In genomic region chr3:152189306-152189705, GRCm38 (mm10) we compare ENCODE assay signal across 9 mouse cellular contexts. TPM values are rescaled to one million over a fixed set of nuclear protein-coding genes. Genes with fewer than 3 reads are reported as not detected.
DNase-seq lines count a peak whose midpoint lies in the region; ATAC-seq and TF ChIP-seq lines count a peak whose summit lies in the region.
"Had no signal": no experiment of that assay in that cellular context is flagged by ENCODE, and none has a peak within 500 bp of the region (broad histone marks: within the 10 kb centered on the region; RNA-seq: fewer than 3 reads in every experiment).

No protein-coding gene starts in this region.

- H3K27ac ChIP-seq in lung, embryonic 14.5 days (ENCODE audit: low read depth): peak overlapping the region; percentile 61
- H3K27ac ChIP-seq in limb, embryonic 15.5 days: 0 out of 2 replicates have a peak overlapping the region, but pooled peaks have one; percentile 17
- peak overlapping the region; percentile 69 for H3K27ac ChIP-seq in stomach, postnatal 0 days (replicated peaks)
- H3K27ac ChIP-seq: neural tube, embryonic 12.5 days had no signal

- DNase-seq in adrenal gland, adult 2 months: peak; percentile 28
- no peak for DNase-seq in adrenal gland, adult 8-10 months
- peak; percentile 77 for DNase-seq in lung, embryonic 14.5 days
- no peak for DNase-seq in lung, postnatal 10 days
- DNase-seq in stomach, postnatal 0 days (ENCODE audit: low spot score): no peak
- DNase-seq in spleen, adult 18-20 months: no peak
- DNase-seq in layer of hippocampus, adult 11-12 months (ENCODE audit: low spot score): no peak

- peaks cover 21% of the 10 kb centered on the region for H3K36me3 ChIP-seq in lung, embryonic 14.5 days (ENCODE audit: insufficient read depth)
- peaks cover 4% of the 10 kb centered on the region for H3K36me3 ChIP-seq in limb, embryonic 15.5 days
- H3K36me3 ChIP-seq in stomach, postnatal 0 days (ENCODE audit: control insufficient read depth, insufficient read depth, low read length): no peaks in the 10 kb centered on the region

- no peaks in the 10 kb centered on the region for H3K9me3 ChIP-seq in lung, embryonic 14.5 days (ENCODE audit: low read depth, low read length)
- no peaks in the 10 kb centered on the region for H3K9me3 ChIP-seq in limb, embryonic 15.5 days
- H3K9me3 ChIP-seq in stomach, postnatal 0 days (ENCODE audit: control insufficient read depth, low read length): no peaks in the 10 kb centered on the region
- H3K9me3 ChIP-seq: neural tube, embryonic 12.5 days had no signal

- TF ChIP-seq CTCF in lung, embryonic 14.5 days (IDR thresholded peaks at IDR 0.05; ENCODE audit: low read depth): no peak
- TF ChIP-seq CTCF in stomach, postnatal 0 days (IDR thresholded peaks at IDR 0.05; ENCODE audit: low read depth): no peak

- 0 out of 2 replicates have a peak overlapping the region, but pooled peaks have one; percentile 0 for H3K4me3 ChIP-seq in lung, embryonic 14.5 days (ENCODE audit: low read depth, low read length)
- no peak overlapping the region for H3K4me3 ChIP-seq in limb, embryonic 15.5 days
- H3K4me3 ChIP-seq in stomach, postnatal 0 days (ENCODE audit: low read depth, low read length): no peak overlapping the region
- H3K4me3 ChIP-seq: neural tube, embryonic 12.5 days had no signal

- H3K4me2 ChIP-seq in lung, embryonic 14.5 days: peak overlapping the region; percentile 44
- no peak overlapping the region for H3K4me2 ChIP-seq in limb, embryonic 15.5 days
- peak overlapping the region; percentile 21; the same call in 1 of the 2 replicates for H3K4me2 ChIP-seq in stomach, postnatal 0 days (replicated peaks; ENCODE audit: low read depth)
- H3K4me2 ChIP-seq: neural tube, embryonic 12.5 days had no signal

- no peak for ATAC-seq in lung, embryonic 14.5 days (ENCODE audit: insufficient read depth)
- no peak for ATAC-seq in limb, embryonic 15.5 days (ENCODE audit: insufficient number of reproducible peaks, low FRiP score, low TSS enrichment, low read depth)
- ATAC-seq in stomach, postnatal 0 days (ENCODE audit: low FRiP score, low TSS enrichment): no peak

- WGBS in lung, embryonic 14.5 days: 20% methylated on average over 4 of the region's 4 CpGs
- WGBS in limb, embryonic 15.5 days: 58% methylated on average over 4 of the region's 4 CpGs
- 33% methylated on average over 4 of the region's 4 CpGs for WGBS in stomach, postnatal 0 days

- TF ChIP-seq EP300 in stomach, postnatal 0 days (optimal IDR thresholded peaks at IDR 0.05): no peak

- H3K27me3 ChIP-seq in lung, embryonic 14.5 days (ENCODE audit: insufficient read depth, low read length): no peaks in the 10 kb centered on the region
- H3K27me3 ChIP-seq in limb, embryonic 15.5 days: no peaks in the 10 kb centered on the region
- no peaks in the 10 kb centered on the region for H3K27me3 ChIP-seq in stomach, postnatal 0 days (ENCODE audit: control insufficient read depth, insufficient read depth, low read length)
- H3K27me3 ChIP-seq: neural tube, embryonic 12.5 days had no signal

- peaks cover 15% of the 10 kb centered on the region for H3K4me1 ChIP-seq in lung, embryonic 14.5 days (ENCODE audit: insufficient read depth)
- H3K4me1 ChIP-seq in limb, embryonic 15.5 days: peaks cover 13% of the 10 kb centered on the region; the same call in 1 of the 2 replicates
- 0 out of 2 replicates have a peak, but pooled peaks cover 2% of the 10 kb centered on the region for H3K4me1 ChIP-seq in stomach, postnatal 0 days (replicated peaks; ENCODE audit: control insufficient read depth, insufficient read depth)

- H3K9ac ChIP-seq in lung, embryonic 14.5 days: no peak overlapping the region
- no peak overlapping the region for H3K9ac ChIP-seq in limb, embryonic 15.5 days
- no peak overlapping the region for H3K9ac ChIP-seq in stomach, postnatal 0 days (ENCODE audit: low read length)
- H3K9ac ChIP-seq: neural tube, embryonic 12.5 days had no signal

RNA-seq across cellular contexts. Expression of gene Dnajb4, which starts 20.8 kb away (rescaled TPM):
- 10 to 100 TPM; 44.1 to 63.9 TPM for total RNA-seq in adrenal gland, adult 2 months (2021)
- 4.1 and 4.4 TPM in 2 replicates for polyA plus RNA-seq in adrenal gland, adult 2 months (2012; rRNA removed)
- 10 to 100 TPM; 48.9 to 56.3 (median 52.6) TPM for total RNA-seq in adrenal gland, adult 8-10 months (2022)
- 33.7 and 36.8 TPM in 2 replicates for polyA plus RNA-seq in lung, embryonic 14.5 days (2014; fragmentation: Nextera tagmentation; extraction: Ambion mirVana)
- 39.3 and 44.3 TPM in 2 replicates for polyA plus RNA-seq in limb, embryonic 15.5 days (2015; fragmentation: Nextera tagmentation; extraction: Ambion mirVana)
- 26.4 and 29.0 TPM in 2 replicates for polyA plus RNA-seq in stomach, postnatal 0 days (2015; fragmentation: Nextera tagmentation; extraction: Ambion mirVana)

RNA-seq across cellular contexts. Expression of gene Fubp1, which starts 20.9 kb away (rescaled TPM):
- total RNA-seq in adrenal gland, adult 2 months (2021): 100 to 1,000 TPM; 118 to 137 TPM
- polyA plus RNA-seq in adrenal gland, adult 2 months (2012; rRNA removed): 71.8 and 97.5 TPM in 2 replicates
- total RNA-seq in adrenal gland, adult 8-10 months (2022): 100 to 1,000 TPM; 105 to 167 (median 132) TPM
- 300 and 305 TPM in 2 replicates for polyA plus RNA-seq in lung, embryonic 14.5 days (2014; fragmentation: Nextera tagmentation; extraction: Ambion mirVana)
- 192 and 209 TPM in 2 replicates for polyA plus RNA-seq in limb, embryonic 15.5 days (2015; fragmentation: Nextera tagmentation; extraction: Ambion mirVana)
- polyA plus RNA-seq in stomach, postnatal 0 days (2015; fragmentation: Nextera tagmentation; extraction: Ambion mirVana): 60.2 and 60.5 TPM in 2 replicates

RNA-seq across cellular contexts. Expression of gene Gipc2, which starts 23.3 kb away (rescaled TPM):
- total RNA-seq in adrenal gland, adult 2 months (2021): 1 to 10 TPM in 1 of 2 experiments, under 1 TPM in 1; 0.52 to 1.1 TPM
- polyA plus RNA-seq in adrenal gland, adult 2 months (2012; rRNA removed): 0.11 and 0.20 TPM in 2 replicates
- 1 to 10 TPM in 1 of 4 experiments, under 1 TPM in 3; 0.61 to 1.8 (median 0.82) TPM for total RNA-seq in adrenal gland, adult 8-10 months (2022)
- polyA plus RNA-seq in lung, embryonic 14.5 days (2014; fragmentation: Nextera tagmentation; extraction: Ambion mirVana): 4.3 and 6.8 TPM in 2 replicates
- 8.5 and 9.1 TPM in 2 replicates for polyA plus RNA-seq in limb, embryonic 15.5 days (2015; fragmentation: Nextera tagmentation; extraction: Ambion mirVana)
- 76.1 and 82.5 TPM in 2 replicates for polyA plus RNA-seq in stomach, postnatal 0 days (2015; fragmentation: Nextera tagmentation; extraction: Ambion mirVana)

Comparison
In these comparisons a context has a peak if more than half of its experiments do, and no peak if none do; other contexts are left out.
1. DNase-seq: peak in adrenal gland, adult 2 months (single experiment) and lung, embryonic 14.5 days (single experiment); none in adrenal gland, adult 8-10 months (single experiment), lung, postnatal 10 days (single experiment), stomach, postnatal 0 days (single experiment), spleen, adult 18-20 months (0 of 2) and layer of hippocampus, adult 11-12 months (single experiment).
2. H3K27ac ChIP-seq: peak in every context shown above with its lines; median percentile 69 in stomach, postnatal 0 days; 61 in lung, embryonic 14.5 days; 17 in limb, embryonic 15.5 days.